Comparison of ENCODE assay signal across 8 mouse cellular contexts in genomic region chr1:13052067-13052460, GRCm38 (mm10).
DNase-seq lines count a peak whose midpoint lies in the region; ATAC-seq and TF ChIP-seq lines count a peak whose summit lies in the region.

No protein-coding gene starts in this region.

- peak; percentile 77 for TF ChIP-seq RAD21 in MEL (IDR thresholded peaks at IDR 0.05; ENCODE audit: low read depth, low read length)

- DNase-seq in adrenal gland, adult (ENCODE audit: inconsistent age in 2 of 2, low spot score in 1 of 2), result peak; percentile 22 to 75
- DNase-seq in adrenal gland, postnatal 4 days (ENCODE audit: low spot score in 2 of 2), result no peak
- DNase-seq in MEL (ENCODE audit: low read depth, low spot score), result peak; percentile 63
- peak; percentile 45 to 59 for DNase-seq in cerebellum, postnatal 10 days
- peak; percentile 34 for DNase-seq in kidney, postnatal 10 days
- peak; percentile 21 for DNase-seq in lung, postnatal 14 days
- DNase-seq in retina, postnatal 7 days (ENCODE audit: low read depth, low spot score), result peak; percentile 38

- no peaks in the 10 kb centered on the region for H3K9me3 ChIP-seq in MEL (replicated peaks; ENCODE audit: insufficient read depth, low read length)
- H3K9me3 ChIP-seq in heart, embryonic 13.5 days, result no peaks in the 10 kb centered on the region

- peak overlapping the region; percentile 38 to 52; a peak in 3 of 4 replicates for H3K4me3 ChIP-seq in MEL (ENCODE audit: control insufficient read depth in 1 of 2, insufficient read depth in 1 of 2, low read depth in 2 of 2, low read length in 2 of 2)
- H3K4me3 ChIP-seq in heart, embryonic 13.5 days, result peak overlapping the region; percentile 25; the same call in 1 of the 2 replicates

- H3K27ac ChIP-seq in MEL (ENCODE audit: control insufficient read depth, low read depth, low read length), result no peak overlapping the region
- H3K27ac ChIP-seq in heart, embryonic 13.5 days (replicated peaks), result no peak overlapping the region

- TF ChIP-seq CTCF in MEL (IDR thresholded peaks at IDR 0.05 in 2 of 3, conservative IDR thresholded peaks at IDR 0.05 in 1 of 3; ENCODE audit: control insufficient read depth in 1 of 3, insufficient read depth in 1 of 3, low read depth in 2 of 3, low read length in 3 of 3, poor library complexity in 1 of 3, severe bottlenecking in 1 of 3), result peak; percentile 48 to 68 (median 58)

- H3K79me2 ChIP-seq in MEL (ENCODE audit: control insufficient read depth, insufficient read depth, low read length, poor library complexity), result no peaks in the 10 kb centered on the region

- WGBS in heart, embryonic 13.5 days, result 10% methylated on average over 7 of the region's 7 CpGs

- no peak for TF ChIP-seq POLR2A in MEL (IDR thresholded peaks at IDR 0.05; ENCODE audit: control insufficient read depth in 1 of 2, insufficient read depth in 1 of 2, low read depth in 1 of 2, low read length in 2 of 2, poor library complexity in 1 of 2)

- no peaks in the 10 kb centered on the region for H3K27me3 ChIP-seq in MEL (ENCODE audit: control insufficient read depth in 1 of 2, insufficient read depth in 2 of 2, low read length in 2 of 2)
- peaks cover 59% of the 10 kb centered on the region for H3K27me3 ChIP-seq in heart, embryonic 13.5 days (replicated peaks)

- 0 out of 4 replicates have a peak, but pooled peaks cover 0 to 5% of the 10 kb centered on the region in 2 experiments for H3K4me1 ChIP-seq in MEL (ENCODE audit: control insufficient read depth in 1 of 2, insufficient read depth in 2 of 2, low read length in 2 of 2)
- H3K4me1 ChIP-seq in heart, embryonic 13.5 days, result no peaks in the 10 kb centered on the region

- ATAC-seq in heart, embryonic 13.5 days (ENCODE audit: extremely low read depth, insufficient number of reproducible peaks, low FRiP score, low TSS enrichment), result no peak

- H3K36me3 ChIP-seq in MEL (ENCODE audit: control insufficient read depth in 1 of 2, insufficient read depth in 2 of 2, low read length in 2 of 2), result 0 out of 4 replicates have a peak, but pooled peaks cover 0 to 2% of the 10 kb centered on the region in 2 experiments
- no peaks in the 10 kb centered on the region for H3K36me3 ChIP-seq in heart, embryonic 13.5 days

- no peak for TF ChIP-seq EP300 in MEL (IDR thresholded peaks at IDR 0.05; ENCODE audit: low read depth in 1 of 2, low read length in 2 of 2)

- H3K9ac ChIP-seq in MEL (ENCODE audit: control insufficient read depth, low read depth, low read length, poor library complexity, severe bottlenecking), result no peak overlapping the region
- H3K9ac ChIP-seq in heart, embryonic 13.5 days, result no peak overlapping the region

- peak overlapping the region; percentile 53 for H3K4me2 ChIP-seq in heart, embryonic 13.5 days

TF ChIP-seq in MEL, 35 proteins besides CTCF, POLR2A, EP300 and RAD21:
- TF ChIP-seq TCF12 (IDR thresholded peaks at IDR 0.05; ENCODE audit: low read depth, low read length) (no peak), ZC3H11A (IDR thresholded peaks at IDR 0.05; ENCODE audit: low read depth, low read length) (peak; percentile 57), GABPA (IDR thresholded peaks at IDR 0.05; ENCODE audit: low read depth, low read length) (no peak), MXI1 (IDR thresholded peaks at IDR 0.05; ENCODE audit: low read depth, low read length) (no peak), GATA1 (IDR thresholded peaks at IDR 0.05; ENCODE audit: low read depth, low read length) (no peak), SIN3A (IDR thresholded peaks at IDR 0.05; ENCODE audit: low read length) (no peak), ELF1 (IDR thresholded peaks at IDR 0.05; ENCODE audit: low read depth, low read length) (no peak), SMC3 (IDR thresholded peaks at IDR 0.05; ENCODE audit: low read depth, low read length) (peak; percentile 61)

Comparison
In these comparisons a context has a peak if more than half of its experiments do, and no peak if none do; other contexts are left out.
1. DNase-seq: peak in adrenal gland, adult (2 of 2), MEL (single experiment), cerebellum, postnatal 10 days (2 of 2), kidney, postnatal 10 days (single experiment), lung, postnatal 14 days (single experiment) and retina, postnatal 7 days (single experiment); none in adrenal gland, postnatal 4 days (0 of 2).